In the genomic region with DNA sequence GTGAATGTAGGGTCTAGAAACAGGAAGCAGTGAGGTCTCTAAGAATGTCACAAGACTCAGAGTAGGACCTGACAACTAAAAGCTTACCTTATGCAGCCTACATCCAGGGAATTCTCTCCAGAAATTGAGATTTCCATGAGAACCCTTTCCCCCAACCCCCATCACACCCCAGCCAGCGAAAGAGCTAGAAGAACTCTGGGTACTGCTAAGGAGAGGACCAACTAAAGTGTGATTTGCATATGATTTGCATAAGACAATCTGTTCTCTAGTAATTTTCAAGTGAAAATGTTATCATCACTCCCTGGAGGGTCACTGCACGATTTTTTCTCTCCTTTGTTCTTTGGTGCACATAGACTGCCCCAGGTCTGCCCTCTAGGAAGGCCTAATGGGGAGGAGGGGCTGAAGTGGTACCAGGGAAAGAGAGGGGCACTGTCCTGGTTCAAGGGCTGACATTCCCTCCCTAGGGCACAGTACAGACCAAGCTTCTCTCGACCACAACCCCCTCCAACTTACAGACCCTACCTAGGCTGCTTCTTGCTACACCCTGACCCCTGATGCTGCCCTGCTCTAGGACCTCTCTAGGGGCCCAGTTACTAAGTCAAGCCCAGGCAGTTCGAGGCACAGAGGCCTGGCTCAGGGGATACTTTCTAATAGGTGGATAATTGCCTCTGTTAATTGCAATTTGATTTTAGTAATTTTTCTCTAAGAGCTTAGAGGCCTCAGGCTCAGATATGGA, we compare ENCODE assay signal across 29 mouse cellular contexts.
DNase-seq lines count a peak whose midpoint lies in the region; ATAC-seq and TF ChIP-seq lines count a peak whose summit lies in the region.
"Had no signal": no experiment of that assay in that cellular context is flagged by ENCODE, and none has a peak within 500 bp of the region (broad histone marks: within the 10 kb centered on the region; RNA-seq: fewer than 3 reads in every experiment).

No protein-coding gene starts in this region.

- WGBS in midbrain, embryonic 13.5 days = 42% methylated on average over 4 of the region's 4 CpGs
- WGBS in midbrain, embryonic 10.5 days = 65% methylated on average over 4 of the region's 4 CpGs
- 40% methylated on average over 4 of the region's 4 CpGs for WGBS in forebrain, postnatal 0 days

- peak; percentile 92 for ATAC-seq in frontal cortex, adult (ENCODE audit: low TSS enrichment)
- ATAC-seq in midbrain, embryonic 13.5 days = peak; percentile 57
- ATAC-seq in forebrain, postnatal 0 days = peak; percentile 67
- ATAC-seq: activated CD4-positive, CD25-positive, alpha-beta regulatory T cell, adult 4 months; inflammation-experienced regulatory T-cells, adult 6 months had no signal

- no peaks in the 10 kb centered on the region for H3K36me3 ChIP-seq in midbrain, embryonic 13.5 days
- H3K36me3 ChIP-seq in midbrain, embryonic 10.5 days = no peaks in the 10 kb centered on the region
- peaks cover 0 to 40% of the 10 kb centered on the region in 2 experiments; a peak in 2 of 4 replicates for H3K36me3 ChIP-seq in MEL (ENCODE audit: control insufficient read depth in 1 of 2, insufficient read depth in 2 of 2, low read length in 2 of 2)
- H3K36me3 ChIP-seq in forebrain, postnatal 0 days (ENCODE audit: insufficient read depth) = no peaks in the 10 kb centered on the region
- H3K36me3 ChIP-seq: embryonic facial prominence, embryonic 15.5 days; heart, embryonic 13.5 days; limb, embryonic 15.5 days had no signal

- no peak for TF ChIP-seq CTCF in MEL (IDR thresholded peaks at IDR 0.05 in 2 of 3, conservative IDR thresholded peaks at IDR 0.05 in 1 of 3; ENCODE audit: control insufficient read depth in 1 of 3, insufficient read depth in 1 of 3, low read depth in 2 of 3, low read length in 3 of 3, poor library complexity in 1 of 3, severe bottlenecking in 1 of 3)
- no peak for TF ChIP-seq CTCF in forebrain, postnatal 0 days (IDR thresholded peaks at IDR 0.05; ENCODE audit: low read depth)

- H3K27ac ChIP-seq in midbrain, embryonic 13.5 days = no peak overlapping the region
- no peak overlapping the region for H3K27ac ChIP-seq in midbrain, embryonic 10.5 days (replicated peaks)
- no peak overlapping the region for H3K27ac ChIP-seq in MEL (ENCODE audit: control insufficient read depth, low read depth, low read length)
- peak overlapping the region; percentile 40; the same call in 1 of the 2 replicates for H3K27ac ChIP-seq in forebrain, postnatal 0 days (ENCODE audit: low read depth, low read length)
- H3K27ac ChIP-seq: embryonic facial prominence, embryonic 15.5 days; heart, embryonic 13.5 days; left cerebral cortex, adult 2 months; liver, embryonic 14.5 days had no signal

- H3K9me3 ChIP-seq in midbrain, embryonic 13.5 days = no peaks in the 10 kb centered on the region
- no peaks in the 10 kb centered on the region for H3K9me3 ChIP-seq in midbrain, embryonic 10.5 days (replicated peaks)
- H3K9me3 ChIP-seq in MEL (replicated peaks; ENCODE audit: insufficient read depth, low read length) = no peaks in the 10 kb centered on the region
- no peaks in the 10 kb centered on the region for H3K9me3 ChIP-seq in forebrain, postnatal 0 days (ENCODE audit: low read length)
- H3K9me3 ChIP-seq: embryonic facial prominence, embryonic 15.5 days; heart, embryonic 13.5 days; limb, embryonic 15.5 days had no signal

- TF ChIP-seq RAD21 in MEL (IDR thresholded peaks at IDR 0.05; ENCODE audit: low read depth, low read length) = no peak

- TF ChIP-seq POLR2A in MEL (IDR thresholded peaks at IDR 0.05; ENCODE audit: control insufficient read depth in 1 of 2, insufficient read depth in 1 of 2, low read depth in 1 of 2, low read length in 2 of 2, poor library complexity in 1 of 2) = no peak

- no peaks in the 10 kb centered on the region for H3K79me2 ChIP-seq in MEL (ENCODE audit: control insufficient read depth, insufficient read depth, low read length, poor library complexity)

- H3K4me3 ChIP-seq in midbrain, embryonic 13.5 days (replicated peaks) = no peak overlapping the region
- no peak overlapping the region for H3K4me3 ChIP-seq in midbrain, embryonic 10.5 days
- H3K4me3 ChIP-seq in MEL (ENCODE audit: control insufficient read depth in 1 of 2, insufficient read depth in 1 of 2, low read depth in 2 of 2, low read length in 2 of 2) = no peak overlapping the region
- no peak overlapping the region for H3K4me3 ChIP-seq in forebrain, postnatal 0 days (ENCODE audit: low read depth, low read length)
- H3K4me3 ChIP-seq: embryonic facial prominence, embryonic 15.5 days; heart, embryonic 13.5 days; left cerebral cortex, adult 2 months; limb, embryonic 15.5 days; myocyte had no signal

- H3K4me2 ChIP-seq in midbrain, embryonic 13.5 days (replicated peaks) = no peak overlapping the region
- H3K4me2 ChIP-seq in forebrain, postnatal 0 days (ENCODE audit: low read depth) = no peak overlapping the region
- H3K4me2 ChIP-seq: embryonic facial prominence, embryonic 15.5 days; heart, embryonic 13.5 days; limb, embryonic 15.5 days had no signal

- peaks cover 74% of the 10 kb centered on the region for H3K27me3 ChIP-seq in midbrain, embryonic 13.5 days
- H3K27me3 ChIP-seq in midbrain, embryonic 10.5 days (ENCODE audit: low read depth, poor library complexity, severe bottlenecking) = peaks cover 99% of the 10 kb centered on the region
- no peaks in the 10 kb centered on the region for H3K27me3 ChIP-seq in MEL (ENCODE audit: control insufficient read depth in 1 of 2, insufficient read depth in 2 of 2, low read length in 2 of 2)
- H3K27me3 ChIP-seq in forebrain, postnatal 0 days (ENCODE audit: insufficient read depth, low read length) = no peaks in the 10 kb centered on the region

- H3K9ac ChIP-seq in midbrain, embryonic 13.5 days (replicated peaks) = no peak overlapping the region
- no peak overlapping the region for H3K9ac ChIP-seq in MEL (ENCODE audit: control insufficient read depth, low read depth, low read length, poor library complexity, severe bottlenecking)
- no peak overlapping the region for H3K9ac ChIP-seq in forebrain, postnatal 0 days
- H3K9ac ChIP-seq: embryonic facial prominence, embryonic 15.5 days; heart, embryonic 13.5 days; limb, embryonic 15.5 days; liver, embryonic 14.5 days had no signal

- no peak for TF ChIP-seq EP300 in MEL (IDR thresholded peaks at IDR 0.05; ENCODE audit: low read depth in 1 of 2, low read length in 2 of 2)

- peaks cover 18% of the 10 kb centered on the region for H3K4me1 ChIP-seq in midbrain, embryonic 13.5 days (replicated peaks)
- H3K4me1 ChIP-seq in midbrain, embryonic 10.5 days = peaks cover 19% of the 10 kb centered on the region
- peaks cover 15 to 44% of the 10 kb centered on the region in 2 experiments for H3K4me1 ChIP-seq in MEL (ENCODE audit: control insufficient read depth in 1 of 2, insufficient read depth in 2 of 2, low read length in 2 of 2)
- peaks cover 6% of the 10 kb centered on the region; the same call in 1 of the 2 replicates for H3K4me1 ChIP-seq in forebrain, postnatal 0 days (ENCODE audit: insufficient read depth)

- no peak for DNase-seq in frontal cortex, postnatal 10 days (ENCODE audit: low spot score in 2 of 2)
- no peak for DNase-seq in midbrain, embryonic 10.5 days (ENCODE audit: low spot score)
- DNase-seq in MEL (ENCODE audit: low read depth, low spot score) = peak; percentile 10
- DNase-seq in forebrain, postnatal 0 days = no peak
- no peak for DNase-seq in heart, postnatal 25 days (ENCODE audit: low spot score)
- no peak for DNase-seq in ovary, postnatal 36 days (ENCODE audit: low spot score)
- DNase-seq: adrenal gland, adult 8-10 months; B cell, adult 2 months; cerebellum, adult 2 months; cerebellum, postnatal 36 days; embryo, embryonic 11 days; gastrocnemius, postnatal 25 days; heart, adult 18-20 months; heart, postnatal 36 days; kidney, adult 18-20 months; kidney, postnatal 4 days; layer of hippocampus, adult 9-11 months; lung, postnatal 4 days; thymus, postnatal 14 days had no signal

- intact Hi-C loops in heart, postnatal 25 days (cut with DNase I) = no loop called here

TF ChIP-seq in MEL, 35 proteins besides CTCF, POLR2A, EP300 and RAD21:
- TF ChIP-seq GABPA (IDR thresholded peaks at IDR 0.05; ENCODE audit: low read depth, low read length) (no peak), E2F4 (IDR thresholded peaks at IDR 0.05; ENCODE audit: borderline replicate concordance, low read depth, low read length) (no peak), HCFC1 (IDR thresholded peaks at IDR 0.05; ENCODE audit: low read depth, low read length) (no peak), TAL1 (IDR thresholded peaks at IDR 0.05; ENCODE audit: low read length) (no peak), MXI1 (IDR thresholded peaks at IDR 0.05; ENCODE audit: low read depth, low read length) (no peak), RCOR1 (IDR thresholded peaks at IDR 0.05; ENCODE audit: low read depth, low read length) (no peak)
